Mouse (Mus musculus) heart, postnatal 0 days (tissue): ENCODE measurements around the gene Trim29.
A peak's percentile ranks its signal among the peaks of the same experiment; 100 is the strongest.

ENCODE experiments used
- CTCF ChIP-seq: IDR thresholded peaks from 2 replicates; pipeline ENCODE4 v1.5.1; 2016; ENCODE audit warnings: antibody characterized with exemption, control low read depth, low read depth
- EP300 ChIP-seq: IDR thresholded peaks from 2 replicates; pipeline ENCODE4 v1.6.1; 2016; ENCODE audit warnings: antibody characterized with exemption, low read depth

DNA sequence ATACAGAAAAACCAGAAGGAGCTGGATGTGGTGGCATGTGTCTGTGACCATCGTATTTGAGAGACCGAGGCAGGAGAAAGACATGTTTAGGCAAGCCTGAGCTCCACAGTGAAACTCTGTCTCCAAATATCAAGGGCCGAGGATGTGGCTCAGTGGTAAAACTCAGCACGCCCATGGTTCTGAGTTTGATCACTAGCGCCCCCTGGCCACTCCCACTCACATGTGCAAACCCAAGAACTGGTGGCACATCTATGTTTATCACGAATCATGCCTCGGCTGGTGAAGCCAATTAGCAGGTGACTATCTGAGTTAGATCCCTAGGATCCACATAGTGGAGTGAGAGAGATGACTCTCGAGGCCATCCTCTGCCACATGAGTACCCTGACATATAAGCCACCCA lies 43.3 kb upstream of the Trim29 start:
- TF ChIP-seq EP300 (no peak), CTCF (peak; percentile 25)
